Mouse (Mus musculus) heart, adult 2 months (tissue): ENCODE measurements around the gene Pigv.

Experiments used
- CTCF ChIP-seq: fragments of 200-600 bp; IDR thresholded peaks from 2 replicates; pipeline ENCODE4 v1.8.1; 2022; ENCODE audit warnings: antibody characterized with exemption, mild to moderate bottlenecking, moderate library complexity
- EP300 ChIP-seq: fragments of 200-500 bp; IDR thresholded peaks from 2 replicates; pipeline ENCODE4 v1.6.1; 2011; ENCODE audit warnings: low read depth, low read length, control low read depth; ENCODE audit not compliant: insufficient read depth
- POLR2A ChIP-seq: fragments of 200-500 bp; IDR thresholded peaks from 2 replicates; pipeline ENCODE4 v1.6.1; 2011; ENCODE audit warnings: mild to moderate bottlenecking, low read depth, low read length, control low read depth; ENCODE audit not compliant: insufficient read depth

DNA sequence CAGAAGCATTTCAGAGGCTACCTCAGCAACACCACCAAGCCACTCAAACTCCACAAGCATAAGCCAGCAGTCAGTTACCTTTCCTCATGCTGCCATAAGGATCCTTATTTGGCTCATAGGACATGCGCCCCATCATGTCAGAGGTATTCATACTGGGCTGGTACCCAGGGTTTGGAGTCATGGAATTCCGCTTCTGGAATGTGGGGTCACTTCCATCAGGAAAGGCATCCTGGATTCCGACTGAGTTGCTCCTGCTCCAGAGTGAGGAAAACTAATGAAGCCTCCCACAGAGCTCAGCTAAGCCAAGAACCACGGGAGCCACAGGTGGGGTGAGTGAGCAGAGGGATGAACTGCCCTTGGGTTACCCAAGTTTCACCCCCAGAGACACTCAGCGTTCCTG is 14.7 kb upstream of the Pigv start:
- TF ChIP-seq CTCF: no peak
- no peak for TF ChIP-seq POLR2A
- no peak for TF ChIP-seq EP300
